Mouse (Mus musculus) heart, adult 2 months (tissue): ENCODE data around the gene Gin1.

Experiments
- CTCF ChIP-seq: fragments of 200-600 bp; IDR thresholded peaks from 2 replicates; pipeline ENCODE4 v1.8.1; 2022; ENCODE audit warnings: antibody characterized with exemption, mild to moderate bottlenecking, moderate library complexity
- EP300 ChIP-seq: fragments of 200-500 bp; IDR thresholded peaks from 2 replicates; pipeline ENCODE4 v1.6.1; 2011; ENCODE audit warnings: low read depth, low read length, control low read depth; ENCODE audit not compliant: insufficient read depth
- POLR2A ChIP-seq: fragments of 200-500 bp; IDR thresholded peaks from 2 replicates; pipeline ENCODE4 v1.6.1; 2011; ENCODE audit warnings: mild to moderate bottlenecking, low read depth, low read length, control low read depth; ENCODE audit not compliant: insufficient read depth

GRCm38 (mm10) chr1:97833466-97834353 is 63.7 kb downstream of the Gin1 start:
- TF ChIP-seq CTCF, result no peak
- TF ChIP-seq EP300, result no peak
- no peak for TF ChIP-seq POLR2A
